Mouse (Mus musculus): ENCODE data around the gene Grin1. TPM values are rescaled to one million over a fixed set of nuclear protein-coding genes. Genes with fewer than 3 reads are reported as not detected.
"Not testable (repeated sequence)": the region's sequence is repeated elsewhere in the genome, so short reads cannot be mapped to it uniquely, and the experiment has no call there.

Grin1 gene
- total RNA-seq, 2 experiments from 2014 or later: not detected

- ATAC-seq (replicated peaks; ENCODE audit: low FRiP score, low TSS enrichment, poor library complexity, severe bottlenecking): 0 out of 2 replicates have a peak, but pooled peaks have one; percentile 9
Measured at GRCm38 (mm10) chr2:25262795-25263622, 56.0 kb downstream of the Grin1 start.

DNA sequence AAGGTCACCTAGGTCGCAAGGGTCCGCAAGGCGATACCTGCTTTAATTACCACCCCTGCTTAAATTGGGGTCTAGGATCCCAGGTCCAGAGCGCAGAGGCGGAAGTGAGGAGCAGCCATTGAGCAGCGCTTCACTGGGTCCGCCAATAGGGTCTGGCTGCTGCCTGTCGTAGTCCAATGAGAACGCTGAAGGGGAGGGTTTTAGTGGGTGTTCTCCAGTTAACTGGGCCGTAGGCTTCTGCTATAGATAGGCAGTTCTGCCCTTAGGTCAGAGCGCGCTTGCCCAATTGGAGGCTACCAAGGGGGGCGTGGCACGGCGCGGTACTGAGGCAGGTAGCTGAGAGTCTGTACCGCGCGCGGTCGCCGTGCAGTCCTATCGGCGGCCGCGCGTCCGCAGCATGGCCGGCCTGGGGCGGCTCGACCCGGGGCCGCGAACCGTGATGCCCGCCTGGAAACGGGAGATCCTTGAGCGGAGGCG, 56.7 kb downstream of the Grin1 start, which contains the start of gene Tprn:
Tprn (plus strand) TSS at position 328 of the 477 bp plus-strand sequence.
- peak; percentile 98 for ATAC-seq (replicated peaks; ENCODE audit: low FRiP score, low TSS enrichment, poor library complexity, severe bottlenecking)

DNA sequence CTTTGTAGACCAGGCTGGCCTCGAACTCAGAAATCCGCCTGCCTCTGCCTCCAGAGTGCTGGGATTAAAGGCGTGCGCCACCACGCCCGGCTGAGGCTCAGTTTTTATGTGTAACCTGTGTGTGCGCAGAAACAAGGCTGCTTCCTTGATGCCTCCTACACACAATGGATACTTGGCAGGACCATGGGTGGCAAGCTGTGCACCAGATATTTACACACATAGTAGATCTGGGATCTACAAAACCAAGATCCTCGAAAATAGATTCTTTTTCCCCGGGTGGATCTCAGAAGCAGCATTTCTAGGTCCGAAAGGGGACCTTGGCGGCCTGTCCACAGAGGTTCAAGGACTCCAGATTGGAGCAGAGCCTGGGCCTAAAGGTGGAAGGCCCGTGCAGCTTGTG, 57.1 kb downstream of the Grin1 start:
- ATAC-seq (replicated peaks; ENCODE audit: low FRiP score, low TSS enrichment, poor library complexity, severe bottlenecking): no peak

GRCm38 (mm10) chr2:25258887-25259286, 60.1 kb downstream of the Grin1 start:
- ATAC-seq (replicated peaks; ENCODE audit: low FRiP score, low TSS enrichment, poor library complexity, severe bottlenecking): no peak

DNA sequence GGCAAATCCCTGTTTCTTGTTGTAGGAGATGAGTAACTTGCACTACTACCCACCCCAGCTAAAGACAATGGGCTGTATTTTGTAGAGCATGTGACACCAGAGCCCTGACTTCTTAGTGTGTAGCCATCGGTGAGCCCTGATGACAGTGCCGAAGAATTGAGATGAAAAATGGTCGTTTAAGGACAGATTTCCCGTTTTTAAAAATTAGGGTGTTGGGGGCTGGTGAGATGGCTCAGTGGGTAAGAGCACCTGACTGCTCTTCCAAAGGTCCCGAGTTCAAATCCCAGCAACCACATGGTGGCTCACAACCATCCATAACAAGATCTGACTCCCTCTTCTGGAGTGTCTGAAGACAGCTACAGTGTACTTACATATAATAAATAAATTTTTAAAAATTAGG, 61.7 kb downstream of the Grin1 start:
- not testable (repeated sequence) for ATAC-seq (replicated peaks; ENCODE audit: low FRiP score, low TSS enrichment, poor library complexity, severe bottlenecking)

DNA sequence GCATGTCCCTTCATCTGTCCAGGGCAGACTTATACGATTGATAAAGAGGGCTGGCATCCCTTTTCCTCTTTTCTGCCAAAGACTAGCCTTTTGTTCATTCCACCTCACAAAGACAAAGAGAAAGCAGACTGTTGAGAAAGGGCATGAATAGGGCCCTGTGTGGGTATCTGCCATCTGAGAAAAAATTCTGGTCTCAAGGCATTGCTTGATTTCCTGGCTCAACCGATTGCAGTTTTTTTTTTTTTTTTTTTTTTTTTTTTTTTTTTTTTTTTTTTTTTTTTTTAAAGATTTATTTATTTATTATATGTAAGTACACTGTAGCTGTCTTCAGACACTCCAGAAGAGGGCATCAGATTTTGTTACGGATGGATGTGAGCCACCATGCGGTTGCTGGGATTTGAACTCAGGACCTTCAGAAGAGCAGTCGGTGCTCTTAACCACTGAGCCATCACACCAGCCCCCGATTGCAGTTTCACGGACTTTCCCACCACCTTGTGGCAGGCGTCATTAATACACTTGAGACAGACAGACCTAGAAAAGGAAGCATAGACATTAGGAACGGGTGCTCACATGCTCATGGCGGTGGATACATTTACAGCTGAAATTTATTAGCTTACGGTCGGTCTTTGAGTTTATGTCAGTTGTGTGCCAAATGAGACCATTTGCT, 62.4 kb downstream of the Grin1 start:
- peak; percentile 62 for ATAC-seq (replicated peaks; ENCODE audit: low FRiP score, low TSS enrichment, poor library complexity, severe bottlenecking)

DNA sequence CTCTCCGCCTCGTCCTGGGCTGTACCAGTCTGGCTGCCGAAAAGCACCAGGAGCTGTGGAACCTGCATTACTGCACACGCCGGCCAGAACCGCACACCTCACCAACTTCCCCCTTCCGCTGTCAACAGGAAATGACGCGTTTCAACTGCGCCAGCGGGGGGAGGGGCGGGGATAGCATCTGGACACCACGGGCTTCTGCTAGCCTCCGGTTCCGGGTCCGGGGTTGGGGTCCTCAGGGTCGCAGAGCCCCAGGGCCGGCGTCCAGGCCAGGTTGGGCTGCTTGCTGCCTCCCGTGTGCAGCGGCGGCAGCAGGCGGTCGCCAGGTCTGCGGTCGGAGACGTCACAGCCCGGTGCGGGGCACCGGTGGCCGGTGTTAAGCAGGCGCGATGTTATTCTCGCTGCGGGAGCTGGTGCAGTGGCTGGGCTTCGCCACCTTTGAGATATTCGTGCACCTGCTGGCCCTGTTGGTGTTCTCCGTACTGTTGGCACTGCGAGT, 63.7 kb downstream of the Grin1 start, which contains the start of gene Tmem203:
Tmem203 (plus strand) TSS at position 156 of the 496 bp plus-strand sequence.
- peak; percentile 82 for ATAC-seq (replicated peaks; ENCODE audit: low FRiP score, low TSS enrichment, poor library complexity, severe bottlenecking)

DNA sequence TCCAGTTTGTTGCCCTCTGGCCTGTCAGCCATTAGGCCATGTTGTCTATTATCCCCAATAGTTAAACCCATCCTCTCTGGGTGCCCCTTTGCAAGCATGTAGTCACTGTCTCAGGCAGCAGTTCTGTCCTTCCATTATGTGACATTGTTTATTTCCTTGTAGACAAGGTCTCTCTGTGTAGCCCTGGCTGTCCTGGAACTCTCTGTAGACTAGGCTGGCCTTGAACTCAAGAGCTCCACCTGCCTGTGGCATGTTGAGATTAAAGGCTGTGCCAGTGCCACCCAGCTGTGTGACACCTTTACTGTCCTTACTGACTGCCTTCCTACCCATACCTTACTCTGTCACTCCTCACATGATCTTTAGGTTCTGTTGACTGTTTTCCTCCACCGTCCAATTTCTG, 66.7 kb downstream of the Grin1 start:
- ATAC-seq (replicated peaks; ENCODE audit: low FRiP score, low TSS enrichment, poor library complexity, severe bottlenecking): no peak

DNA sequence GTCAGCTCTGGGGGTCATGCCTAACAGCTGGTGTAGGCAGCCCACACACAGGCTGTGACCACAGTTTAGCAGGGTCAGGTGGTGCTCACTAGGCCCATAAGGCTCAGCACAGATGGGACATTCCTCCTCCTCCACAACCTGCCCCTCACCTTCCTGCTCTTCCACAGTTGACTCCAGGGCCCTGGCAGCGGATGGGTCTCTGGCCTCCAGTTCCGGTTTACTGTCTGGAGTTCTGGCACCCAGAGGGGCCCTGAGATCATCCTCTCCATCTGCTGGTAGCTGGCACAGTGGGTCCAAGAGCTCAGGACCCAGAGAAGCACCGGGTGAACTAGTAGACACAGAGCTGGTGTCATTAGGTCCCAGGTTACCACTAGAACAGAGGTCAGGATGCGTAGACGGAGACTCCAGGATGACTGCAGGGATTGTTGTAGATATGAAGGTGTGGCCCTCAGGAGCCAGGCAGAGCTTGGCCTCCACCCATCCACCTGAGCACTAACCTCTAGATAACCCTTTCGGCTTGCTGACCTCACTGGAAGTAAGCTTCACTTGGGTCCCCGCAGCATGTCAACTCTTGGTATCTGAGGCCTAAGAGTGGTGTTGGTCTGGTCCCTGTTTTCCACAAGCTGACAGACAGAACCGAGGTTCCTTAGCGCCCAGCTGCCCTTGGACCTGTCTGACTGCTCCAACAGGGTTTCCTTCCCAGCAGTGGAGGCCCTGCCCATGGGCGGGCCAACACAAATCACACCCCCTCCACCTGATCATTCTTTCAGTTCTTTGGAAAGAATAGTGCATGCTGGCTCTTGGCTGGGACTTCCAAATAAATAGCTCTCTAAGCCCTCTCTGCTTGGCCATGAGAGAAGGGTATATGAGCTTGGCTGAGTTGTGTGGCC, 72.6 kb downstream of the Grin1 start, which contains the start of gene AL732309.1:
AL732309.1 (minus strand) TSS at position 681 of the 890 bp plus-strand sequence.
- ATAC-seq (replicated peaks; ENCODE audit: low FRiP score, low TSS enrichment, poor library complexity, severe bottlenecking): no peak

GRCm38 (mm10) chr2:25244144-25244543, 74.8 kb downstream of the Grin1 start:
- ATAC-seq (replicated peaks; ENCODE audit: low FRiP score, low TSS enrichment, poor library complexity, severe bottlenecking): no peak

DNA sequence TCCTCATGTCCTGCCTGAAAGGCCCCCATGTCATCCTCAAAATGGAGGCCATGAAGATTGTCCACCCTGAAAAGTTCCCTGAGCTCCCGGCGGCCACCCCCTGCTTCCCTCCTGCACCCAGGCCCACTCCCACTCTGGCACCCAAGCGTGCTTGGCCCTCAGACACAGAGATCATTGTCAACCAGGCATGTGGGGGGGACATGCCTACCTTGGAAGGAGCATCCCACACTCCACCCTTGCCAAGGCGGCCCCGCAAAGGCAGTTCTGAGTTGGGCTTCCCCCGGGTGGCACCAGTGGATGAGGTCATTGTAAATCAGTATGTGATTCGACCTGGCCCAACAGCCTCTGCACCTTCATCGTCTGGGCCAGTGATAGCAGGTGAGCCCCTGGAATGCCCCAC, 75.6 kb downstream of the Grin1 start:
- no peak for ATAC-seq (replicated peaks; ENCODE audit: low FRiP score, low TSS enrichment, poor library complexity, severe bottlenecking)

DNA sequence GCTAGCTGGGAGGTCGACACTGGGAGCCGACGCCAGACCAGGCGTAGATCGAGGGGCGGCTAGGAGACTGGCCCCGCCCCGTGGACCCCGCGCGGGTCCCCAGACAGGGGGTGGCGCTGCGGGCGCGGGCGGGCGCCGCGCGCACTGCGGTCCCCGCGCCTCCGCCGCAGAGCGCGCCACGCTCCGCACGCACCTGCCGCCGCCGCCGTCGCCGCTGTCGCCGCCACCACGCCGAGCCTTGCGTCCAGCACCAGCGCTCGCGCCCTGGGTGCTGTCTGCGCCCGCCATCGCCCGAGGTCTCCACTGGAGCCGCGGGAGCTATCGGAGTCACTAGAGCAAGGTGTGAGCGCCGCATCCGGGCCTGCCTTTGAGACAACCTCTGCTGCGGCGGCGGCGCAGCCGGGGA, 76.9 kb downstream of the Grin1 start, which contains the start of the genes Rnf208 and Cysrt1:
Rnf208 (plus strand) TSS at position 155 of the 406 bp plus-strand sequence.
Cysrt1 (minus strand) TSS at position 352 of the 406 bp plus-strand sequence.
- no peak for ATAC-seq (replicated peaks; ENCODE audit: low FRiP score, low TSS enrichment, poor library complexity, severe bottlenecking)

DNA sequence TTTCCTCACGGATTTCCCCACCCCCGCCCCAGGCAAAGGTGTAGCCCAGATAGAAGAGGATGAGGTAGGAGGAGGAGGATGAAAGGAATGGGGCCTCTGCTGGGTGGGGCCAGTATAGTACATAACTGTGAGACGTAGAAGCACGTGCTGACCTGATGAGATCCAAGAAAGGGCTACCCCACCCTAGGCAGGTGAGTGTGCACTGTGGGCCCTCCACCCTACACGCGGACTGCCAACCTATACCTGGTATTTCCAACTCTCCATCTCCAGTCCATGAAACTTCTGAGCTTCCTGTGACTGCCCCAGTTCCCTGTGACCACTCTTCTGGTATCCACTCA, 77.6 kb downstream of the Grin1 start:
- no peak for ATAC-seq (replicated peaks; ENCODE audit: low FRiP score, low TSS enrichment, poor library complexity, severe bottlenecking)

Other genes starting within 250 kb of the Grin1 start
Only the 30 nearest of the 35 such genes appear.
- gene Nrarp, start 138.4 kb downstream of the Grin1 start, total RNA-seq (2014; fragmentation: Nextera tagmentation): 3.5 and 4.6 TPM in 2 replicates
- 1.3 and 2.4 TPM in 2 replicates for gene Nrarp, start 138.4 kb downstream of the Grin1 start, total RNA-seq (2017)
- gene Tor4a, start 122.3 kb downstream of the Grin1 start, total RNA-seq (2014; fragmentation: Nextera tagmentation): 12.6 and 13.0 TPM in 2 replicates
- 8.0 and 11.8 TPM in 2 replicates for gene Tor4a, start 122.3 kb downstream of the Grin1 start, total RNA-seq (2017)
- gene Nelfb, start 107.7 kb downstream of the Grin1 start, total RNA-seq (2014; fragmentation: Nextera tagmentation): 50.8 and 67.6 TPM in 2 replicates
- gene Nelfb, start 107.7 kb downstream of the Grin1 start, total RNA-seq (2017): 26.4 and 28.2 TPM in 2 replicates
- gene Stpg3, start 104.5 kb downstream of the Grin1 start, total RNA-seq (2014; fragmentation: Nextera tagmentation): not detected in 2 replicates
- gene Stpg3, start 104.5 kb downstream of the Grin1 start, total RNA-seq (2017): 3.2 TPM in 1 of 2 replicates, not detected in the other
- not detected in 2 replicates for gene Fam166a, start 100.4 kb downstream of the Grin1 start, total RNA-seq (2014; fragmentation: Nextera tagmentation)
- not detected in 2 replicates for gene Fam166a, start 100.4 kb downstream of the Grin1 start, total RNA-seq (2017)
- 712 and 769 TPM in 2 replicates for gene Tubb4b, start 94.5 kb downstream of the Grin1 start, total RNA-seq (2014; fragmentation: Nextera tagmentation)
- 718 and 785 TPM in 2 replicates for gene Tubb4b, start 94.5 kb downstream of the Grin1 start, total RNA-seq (2017)
- not detected in 2 replicates for gene Slc34a3, start 84.8 kb downstream of the Grin1 start, total RNA-seq (2014; fragmentation: Nextera tagmentation)
- gene Slc34a3, start 84.8 kb downstream of the Grin1 start, total RNA-seq (2017): not detected in 2 replicates
- gene Rnf224, start 82.4 kb downstream of the Grin1 start, total RNA-seq (2014; fragmentation: Nextera tagmentation): not detected in 2 replicates
- gene Rnf224, start 82.4 kb downstream of the Grin1 start, total RNA-seq (2017): not detected in 2 replicates
- gene Rnf208, start 76.9 kb downstream of the Grin1 start, total RNA-seq (2014; fragmentation: Nextera tagmentation): 1.6 and 10.2 TPM in 2 replicates
- gene Rnf208, start 76.9 kb downstream of the Grin1 start, total RNA-seq (2017): 0.72 TPM in 1 of 2 replicates, not detected in the other
- not detected in 2 replicates for gene Cysrt1, start 76.7 kb downstream of the Grin1 start, total RNA-seq (2014; fragmentation: Nextera tagmentation)
- not detected in 2 replicates for gene Cysrt1, start 76.7 kb downstream of the Grin1 start, total RNA-seq (2017)
- 15.3 and 21.7 TPM in 2 replicates for gene AL732309.1, start 72.3 kb downstream of the Grin1 start, total RNA-seq (2014; fragmentation: Nextera tagmentation)
- 3.3 and 4.9 TPM in 2 replicates for gene AL732309.1, start 72.3 kb downstream of the Grin1 start, total RNA-seq (2017)
- 14.3 and 19.6 TPM in 2 replicates for gene Tmem203, start 63.7 kb downstream of the Grin1 start, total RNA-seq (2014; fragmentation: Nextera tagmentation)
- 4.3 and 9.1 TPM in 2 replicates for gene Tmem203, start 63.7 kb downstream of the Grin1 start, total RNA-seq (2017)
- 17.5 and 27.4 TPM in 2 replicates for gene Tprn, start 56.6 kb downstream of the Grin1 start, total RNA-seq (2014; fragmentation: Nextera tagmentation)
- 9.8 and 15.0 TPM in 2 replicates for gene Tprn, start 56.6 kb downstream of the Grin1 start, total RNA-seq (2017)
- gene Ssna1, start 46.7 kb downstream of the Grin1 start, total RNA-seq (2014; fragmentation: Nextera tagmentation): 183 and 205 TPM in 2 replicates
- gene Ssna1, start 46.7 kb downstream of the Grin1 start, total RNA-seq (2017): 81.8 and 104 TPM in 2 replicates
- gene Anapc2, start 46.7 kb downstream of the Grin1 start, total RNA-seq (2014; fragmentation: Nextera tagmentation): 52.0 and 56.6 TPM in 2 replicates
- gene Anapc2, start 46.7 kb downstream of the Grin1 start, total RNA-seq (2017): 31.3 and 39.0 TPM in 2 replicates
- not detected in 2 replicates for gene Tmem210, start 31.0 kb downstream of the Grin1 start, total RNA-seq (2014; fragmentation: Nextera tagmentation)
- gene Tmem210, start 31.0 kb downstream of the Grin1 start, total RNA-seq (2017): not detected in 2 replicates
- gene Lrrc26, start 29.3 kb downstream of the Grin1 start, total RNA-seq (2014; fragmentation: Nextera tagmentation): not detected in 2 replicates
- not detected in 2 replicates for gene Lrrc26, start 29.3 kb downstream of the Grin1 start, total RNA-seq (2017)
- 37.1 and 38.9 TPM in 2 replicates for gene Man1b1, start 13.2 kb upstream of the Grin1 start, total RNA-seq (2014; fragmentation: Nextera tagmentation)
- gene Man1b1, start 13.2 kb upstream of the Grin1 start, total RNA-seq (2017): 31.8 and 82.7 TPM in 2 replicates
- 9.5 and 16.6 TPM in 2 replicates for gene Dpp7, start 37.2 kb upstream of the Grin1 start, total RNA-seq (2014; fragmentation: Nextera tagmentation)
- gene Dpp7, start 37.2 kb upstream of the Grin1 start, total RNA-seq (2017): 22.0 and 59.0 TPM in 2 replicates
- gene Uap1l1, start 46.5 kb upstream of the Grin1 start, total RNA-seq (2014; fragmentation: Nextera tagmentation): 9.7 and 12.7 TPM in 2 replicates
- gene Uap1l1, start 46.5 kb upstream of the Grin1 start, total RNA-seq (2017): 2.0 and 2.5 TPM in 2 replicates
- gene Sapcd2, start 53.1 kb upstream of the Grin1 start, total RNA-seq (2014; fragmentation: Nextera tagmentation): 18.4 and 19.0 TPM in 2 replicates
- 4.9 and 7.1 TPM in 2 replicates for gene Sapcd2, start 53.1 kb upstream of the Grin1 start, total RNA-seq (2017)
- not detected in 2 replicates for gene Entpd2, start 76.7 kb upstream of the Grin1 start, total RNA-seq (2014; fragmentation: Nextera tagmentation)
- gene Entpd2, start 76.7 kb upstream of the Grin1 start, total RNA-seq (2017): not detected in 2 replicates
- not detected in 2 replicates for gene Npdc1, start 80.2 kb upstream of the Grin1 start, total RNA-seq (2014; fragmentation: Nextera tagmentation)
- gene Npdc1, start 80.2 kb upstream of the Grin1 start, total RNA-seq (2017): not detected in 2 replicates
- 3.4 and 6.3 TPM in 2 replicates for gene Fut7, start 104.1 kb upstream of the Grin1 start, total RNA-seq (2014; fragmentation: Nextera tagmentation)
- gene Fut7, start 104.1 kb upstream of the Grin1 start, total RNA-seq (2017): 4.5 and 4.9 TPM in 2 replicates
- 34.7 and 38.3 TPM in 2 replicates for gene Abca2, start 109.5 kb upstream of the Grin1 start, total RNA-seq (2014; fragmentation: Nextera tagmentation)
- 10.8 and 13.1 TPM in 2 replicates for gene Abca2, start 109.5 kb upstream of the Grin1 start, total RNA-seq (2017)
- not detected in 2 replicates for gene Clic3, start 137.7 kb upstream of the Grin1 start, total RNA-seq (2014; fragmentation: Nextera tagmentation)
- not detected in 2 replicates for gene Clic3, start 137.7 kb upstream of the Grin1 start, total RNA-seq (2017)
- 34.5 and 36.3 TPM in 2 replicates for gene Paxx, start 141.9 kb upstream of the Grin1 start, total RNA-seq (2014; fragmentation: Nextera tagmentation)
- 17.9 and 25.9 TPM in 2 replicates for gene Paxx, start 141.9 kb upstream of the Grin1 start, total RNA-seq (2017)
- gene Ptgds, start 150.9 kb upstream of the Grin1 start, total RNA-seq (2014; fragmentation: Nextera tagmentation): not detected in 2 replicates
- gene Ptgds, start 150.9 kb upstream of the Grin1 start, total RNA-seq (2017): not detected in 2 replicates
- gene Lcn12, start 174.7 kb upstream of the Grin1 start, total RNA-seq (2014; fragmentation: Nextera tagmentation): not detected in 2 replicates
- gene Lcn12, start 174.7 kb upstream of the Grin1 start, total RNA-seq (2017): not detected in 2 replicates
- 50.4 and 64.5 TPM in 2 replicates for gene Fbxw5, start 181.6 kb upstream of the Grin1 start, total RNA-seq (2014; fragmentation: Nextera tagmentation)
- 24.0 and 28.9 TPM in 2 replicates for gene Fbxw5, start 181.6 kb upstream of the Grin1 start, total RNA-seq (2017)

All from megakaryocyte-erythroid progenitor cell, adult 5-6 weeks (primary cell).